Comparison of ENCODE assay signal across 8 mouse cellular contexts in the genomic region with DNA sequence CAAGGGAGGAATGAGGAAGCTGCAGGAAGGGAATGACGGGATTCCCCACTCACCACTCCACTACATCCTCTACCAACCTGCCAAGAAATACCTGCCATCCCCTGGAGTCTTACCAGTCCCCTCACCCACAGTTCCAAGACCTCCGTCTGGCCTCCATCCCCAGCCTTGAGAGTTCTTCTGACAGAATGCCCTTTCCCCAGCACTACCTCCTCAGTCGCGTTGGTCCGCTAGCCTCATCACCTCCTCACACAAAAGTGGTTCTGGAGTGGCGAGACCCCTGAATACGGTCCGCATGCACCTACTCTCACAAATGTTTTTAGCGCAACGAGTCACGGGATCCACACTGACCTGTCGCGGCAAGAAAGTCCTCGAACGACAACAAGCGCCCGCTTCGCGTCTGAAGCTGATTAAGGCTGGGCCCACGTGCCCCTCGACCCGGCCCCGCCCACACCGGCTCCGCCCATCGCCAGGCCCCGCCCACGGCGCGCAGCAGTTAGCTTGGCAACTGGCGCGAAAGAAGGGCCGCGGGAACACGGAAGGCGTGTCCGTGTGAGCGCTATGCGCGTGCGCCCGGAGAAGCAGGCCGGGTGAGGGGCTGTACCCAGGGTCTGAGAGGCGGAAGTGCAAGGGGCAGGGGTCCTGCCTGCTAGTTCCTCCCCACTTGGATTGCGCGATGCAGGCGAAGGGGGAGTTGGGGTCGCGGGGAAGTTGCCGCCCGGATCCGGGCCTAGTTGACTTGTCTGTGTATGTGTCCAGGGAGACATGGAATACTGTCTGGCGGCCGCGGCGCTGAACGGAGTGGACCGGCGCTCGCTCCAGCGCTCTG. TPM values are rescaled to one million over a fixed set of nuclear protein-coding genes. Genes with fewer than 3 reads are reported as not detected.
DNase-seq lines count a peak whose midpoint lies in the region; ATAC-seq and TF ChIP-seq lines count a peak whose summit lies in the region.

St5 (minus strand) TSS at position 416 of the 826 bp plus-strand sequence.
Akip1 (plus strand) TSS at position 501 of the 826 bp plus-strand sequence.

- peak; percentile 97 for ATAC-seq in forebrain, embryonic 15.5 days (replicated peaks)
- ATAC-seq in neutrophil, adult 5-6 weeks (ENCODE audit: extremely low read depth, insufficient number of reproducible peaks, low FRiP score, poor library complexity, severe bottlenecking), result peak; percentile 76

- H3K27ac ChIP-seq in ES-Bruce4 (ENCODE audit: insufficient read depth, low read length), result no peak within 1 kb of the TSS; the same call in 1 of the 2 replicates
- peak within 1 kb of the TSS; percentile 27 for H3K27ac ChIP-seq in forebrain, embryonic 15.5 days (replicated peaks)

- no peak for TF ChIP-seq EP300 in ES-Bruce4 (IDR thresholded peaks at IDR 0.05; ENCODE audit: insufficient read depth, low read depth, low read length)

- intact Hi-C loops in heart, postnatal 25 days (cut with DNase I), result no loop called here

- TF ChIP-seq CTCF in ES-Bruce4 (IDR thresholded peaks at IDR 0.05; ENCODE audit: low read depth, low read length), result no peak
- TF ChIP-seq CTCF in lung, adult 2 months (IDR thresholded peaks at IDR 0.05; ENCODE audit: insufficient read depth, low read length), result no peak

- peak; percentile 86 for DNase-seq in cerebellum, adult 11-12 months
- peak; percentile 88 for DNase-seq in heart, postnatal 25 days (ENCODE audit: low spot score)
- DNase-seq in layer of hippocampus, adult 18-20 months (ENCODE audit: low spot score in 2 of 2), result peak; percentile 86 to 94
- DNase-seq in lung, adult 2 months, result peak; percentile 97
- DNase-seq in thymus, adult 18-20 months, result peak; percentile 93 to 94

- peak within 1 kb of the TSS; percentile 82 for H3K9ac ChIP-seq in ES-Bruce4 (ENCODE audit: low read depth, poor library complexity, severe bottlenecking)
- H3K9ac ChIP-seq in forebrain, embryonic 15.5 days (replicated peaks), result peak within 1 kb of the TSS; percentile 63

- no peaks in the 10 kb centered on the region for H3K27me3 ChIP-seq in ES-Bruce4 (ENCODE audit: control insufficient read depth, insufficient read depth, low read length, poor library complexity, severe bottlenecking)
- no peaks in the 10 kb centered on the region for H3K27me3 ChIP-seq in forebrain, embryonic 15.5 days

- no peaks in the 10 kb centered on the region for H3K9me3 ChIP-seq in ES-Bruce4 (replicated peaks; ENCODE audit: control insufficient read depth, insufficient read depth, low read length, poor library complexity, severe bottlenecking)
- no peaks in the 10 kb centered on the region for H3K9me3 ChIP-seq in forebrain, embryonic 15.5 days

- H3K4me3 ChIP-seq in ES-Bruce4 (ENCODE audit: low read depth, low read length), result peak within 1 kb of the TSS; percentile 72
- H3K4me3 ChIP-seq in forebrain, embryonic 15.5 days, result peak within 1 kb of the TSS; percentile 74
- peak within 1 kb of the TSS; percentile 90 for H3K4me3 ChIP-seq in lung, adult 2 months (replicated peaks; ENCODE audit: extremely low read depth, low read depth, low read length)

- WGBS in forebrain, embryonic 15.5 days, result under 1% methylated on average over 61 of the region's 61 CpGs
- WGBS in lung, adult 2 months, result 1% methylated on average over 61 of the region's 61 CpGs

- peaks cover 9% of the 10 kb centered on the region for H3K36me3 ChIP-seq in ES-Bruce4 (ENCODE audit: control insufficient read depth, insufficient read depth, low read length, poor library complexity, severe bottlenecking)
- no peaks in the 10 kb centered on the region for H3K36me3 ChIP-seq in forebrain, embryonic 15.5 days

- peak within 1 kb of the TSS; percentile 71 for H3K4me2 ChIP-seq in forebrain, embryonic 15.5 days (replicated peaks)

- no peaks in the 10 kb centered on the region for H3K4me1 ChIP-seq in ES-Bruce4 (ENCODE audit: control insufficient read depth, insufficient read depth, low read length)
- H3K4me1 ChIP-seq in forebrain, embryonic 15.5 days, result peaks cover 8% of the 10 kb centered on the region; the same call in 1 of the 2 replicates
- peaks cover 14% of the 10 kb centered on the region for H3K4me1 ChIP-seq in lung, adult 2 months (ENCODE audit: control insufficient read depth, insufficient read depth, low read length)

- TF ChIP-seq POLR2A in ES-Bruce4 (IDR thresholded peaks at IDR 0.05; ENCODE audit: insufficient read depth, low read length), result peak; percentile 45
- peak; percentile 84; the same call in 1 of the 2 replicates for TF ChIP-seq POLR2A in lung, adult 2 months (IDR thresholded peaks at IDR 0.05; ENCODE audit: borderline replicate concordance, extremely low read depth, low read depth, low read length)

RNA-seq across cellular contexts. Expression of gene St5, which starts in this region (rescaled TPM):
- polyA plus RNA-seq in ES-Bruce4 (2011; ENCODE audit: insufficient read depth, insufficient read length, low read depth, missing spikeins), result 36.7 and 42.2 TPM in 2 replicates
- 11.4 and 13.1 TPM in 2 replicates for polyA plus RNA-seq in forebrain, embryonic 15.5 days (2015; fragmentation: Nextera tagmentation; extraction: Ambion mirVana)
- total RNA-seq in heart, postnatal 25 days (2021), result 10 to 100 TPM; 28.0 to 30.2 TPM
- total RNA-seq in layer of hippocampus, adult 18-20 months (2021), result 10 to 100 TPM; 43.5 to 47.8 TPM
- polyA plus RNA-seq in lung, adult 2 months (2012; rRNA removed), result 89.9 and 123 TPM in 2 replicates
- 0.37 TPM in 1 of 2 replicates, not detected in the other for total RNA-seq in neutrophil, adult 5-6 weeks (2017)

RNA-seq across cellular contexts. Expression of gene Akip1, which starts in this region (rescaled TPM):
- polyA plus RNA-seq in ES-Bruce4 (2011; ENCODE audit: insufficient read depth, insufficient read length, low read depth, missing spikeins), result 21.5 and 25.1 TPM in 2 replicates
- polyA plus RNA-seq in forebrain, embryonic 15.5 days (2015; fragmentation: Nextera tagmentation; extraction: Ambion mirVana), result 18.1 and 18.9 TPM in 2 replicates
- total RNA-seq in heart, postnatal 25 days (2021), result 10 to 100 TPM; 12.7 to 12.8 TPM
- total RNA-seq in layer of hippocampus, adult 18-20 months (2021), result 1 to 10 TPM; 5.1 to 6.5 TPM
- polyA plus RNA-seq in lung, adult 2 months (2012; rRNA removed), result 16.3 and 18.3 TPM in 2 replicates
- 4.7 and 4.9 TPM in 2 replicates for total RNA-seq in neutrophil, adult 5-6 weeks (2017)

Comparison
In these comparisons a context has a peak if more than half of its experiments do, and no peak if none do; other contexts are left out.
1. RNA of gene St5 (total RNA-seq): 43.5 to 47.8 TPM in layer of hippocampus, adult 18-20 months and 28.0 to 30.2 TPM in heart, postnatal 25 days; 0.37 TPM in neutrophil, adult 5-6 weeks; every median in the first group is over 10 times any median in the second.
2. Peak in every context shown above with its lines, with median percentiles within 50 percentile points of each other: H3K4me3 ChIP-seq and DNase-seq.